Mouse (Mus musculus) intestine, postnatal 0 days (tissue): ENCODE measurements around the gene Lamtor4. TPM values are rescaled to one million over a fixed set of nuclear protein-coding genes. Genes with fewer than 3 reads are reported as not detected.

Source experiments
- ATAC-seq: fragments of 200-750 bp; cut with Nextera tagmentation; 2 replicates; pipeline ENCODE4 v1.8.0; 2017; ENCODE audit warnings: mild to moderate bottlenecking, moderate TSS enrichment, moderate library complexity
- H3K27ac ChIP-seq: fragments of 300-500 bp; sonication (generic); 2 replicates; pipeline ENCODE4 v1.5.1; 2014; ENCODE audit warnings: mild to moderate bottlenecking, low read depth, low read length, moderate library complexity
- H3K27me3 ChIP-seq: fragments of 300-500 bp; sonication (generic); replicated peaks from 2 replicates; pipeline ENCODE4 v1.6.1; 2014; ENCODE audit warnings: low read length, mixed read lengths; ENCODE audit not compliant: control insufficient read depth, insufficient read depth
- H3K36me3 ChIP-seq: fragments of 300-500 bp; sonication (generic); 2 replicates; pipeline ENCODE4 v1.6.1; 2014; ENCODE audit warnings: mild to moderate bottlenecking, moderate library complexity; ENCODE audit not compliant: control insufficient read depth, insufficient read depth
- H3K4me1 ChIP-seq: fragments of 300-500 bp; sonication (generic); replicated peaks from 2 replicates; pipeline ENCODE4 v1.6.1; 2014; ENCODE audit warnings: antibody characterized with exemption, low read length, mixed read lengths; ENCODE audit not compliant: control insufficient read depth, insufficient read depth
- H3K4me2 ChIP-seq: fragments of 300-500 bp; sonication (generic); replicated peaks from 2 replicates; pipeline ENCODE4 v1.6.1; 2014; ENCODE audit warnings: low read depth, mild to moderate bottlenecking, moderate library complexity
- H3K4me3 ChIP-seq: fragments of 300-500 bp; sonication (generic); 2 replicates; pipeline ENCODE4 v1.5.1; 2014; ENCODE audit warnings: low read depth, low read length
- H3K9ac ChIP-seq: fragments of 300-500 bp; sonication (generic); 2 replicates; pipeline ENCODE4 v1.6.1; 2014; ENCODE audit warnings: mild to moderate bottlenecking, low read depth, low read length
- H3K9me3 ChIP-seq: fragments of 300-500 bp; sonication (generic); 2 replicates; pipeline ENCODE4 v1.6.1; 2016; ENCODE audit warnings: mixed run types; ENCODE audit not compliant: control insufficient read depth
- CTCF ChIP-seq: sonication (generic); IDR thresholded peaks from 2 replicates; pipeline ENCODE4 v1.5.1; 2016; ENCODE audit warnings: low read depth, mild to moderate bottlenecking, control low read depth, antibody characterized with exemption, moderate library complexity
- WGBS: fragments of 180-500 bp; shearing (Covaris S2); extraction: QIAGEN DNeasy Blood & Tissue Kit; methylation state at CpG from one replicate; pipeline ENCODE4 v1.1.7; 2014; 5-methylcytosine and 5-hydroxymethylcytosine counted together
- polyA plus RNA-seq: library from polyadenylated mRNA; unstranded; fragments of >200 nt; fragmentation: Nextera tagmentation; extraction: Ambion mirVana; gene quantifications from 2 replicates; pipeline ENCODE4 v1.2.1, GENCODE M21; 2015

The Lamtor4 gene
- polyA plus RNA-seq, 1 experiment from 2014 or later, result 124 TPM

DNA sequence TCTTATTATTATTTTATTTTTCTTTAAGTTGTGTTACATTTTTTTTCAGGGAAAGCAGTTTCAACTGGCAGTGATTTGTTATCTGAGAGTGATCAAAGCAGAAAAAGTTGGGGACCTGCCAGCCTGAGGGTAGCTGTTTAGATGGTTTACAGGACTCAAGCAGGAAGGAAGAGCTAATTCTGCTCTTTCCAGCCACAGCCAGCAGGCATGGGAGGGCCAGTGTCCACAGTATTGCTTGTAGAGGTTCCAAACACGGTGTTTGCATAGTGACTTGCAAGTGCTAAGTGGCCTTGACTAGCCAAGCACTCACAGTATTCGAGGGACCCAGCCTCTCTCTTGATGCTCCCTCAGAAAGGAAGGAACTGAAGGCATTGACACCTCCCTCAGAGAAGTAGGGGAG lies 13.8 kb upstream of the Lamtor4 start:
- Histone ChIP-seq H3K36me3 (no peaks in the 10 kb centered on the region), H3K4me3 (no peak overlapping the region), H3K9me3 (no peaks in the 10 kb centered on the region), H3K27ac (no peak overlapping the region), H3K4me1 (no peaks in the 10 kb centered on the region), H3K9ac (no peak overlapping the region), H3K27me3 (no peaks in the 10 kb centered on the region), H3K4me2 (no peak overlapping the region)
- ATAC-seq, result no peak
- 15% methylated on average over 2 of the region's 2 CpGs for WGBS
- no peak for TF ChIP-seq CTCF

DNA sequence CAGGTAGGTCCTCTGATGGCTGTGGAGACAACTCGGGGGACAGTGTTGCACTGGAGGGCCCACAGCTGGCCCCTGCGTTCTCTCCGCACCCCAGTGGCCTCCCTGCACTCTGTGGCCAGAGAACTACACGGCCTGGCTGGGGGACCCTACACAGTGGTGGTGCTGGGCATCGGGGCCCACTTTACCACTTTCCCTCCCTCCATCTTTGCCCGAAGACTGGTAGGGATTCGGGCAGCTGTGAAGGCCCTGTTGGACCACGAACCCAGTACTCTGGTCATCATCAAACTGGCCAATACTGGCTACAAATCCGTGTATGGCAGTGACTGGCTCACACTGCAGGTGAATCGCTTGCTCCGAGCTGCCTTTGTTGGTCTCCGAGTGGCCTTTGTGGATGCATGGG lies 4.1 kb upstream of the Lamtor4 start:
- Histone ChIP-seq H3K4me2 (no peak overlapping the region), H3K9ac (no peak overlapping the region), H3K4me1 (0 out of 2 replicates have a peak, but pooled peaks cover under 1% of the 10 kb centered on the region), H3K36me3 (no peaks in the 10 kb centered on the region), H3K27ac (no peak overlapping the region), H3K27me3 (no peaks in the 10 kb centered on the region), H3K9me3 (no peaks in the 10 kb centered on the region), H3K4me3 (no peak overlapping the region)
- 86% methylated on average over 12 of the region's 12 CpGs for WGBS
- no peak for ATAC-seq
- TF ChIP-seq CTCF, result no peak

DNA sequence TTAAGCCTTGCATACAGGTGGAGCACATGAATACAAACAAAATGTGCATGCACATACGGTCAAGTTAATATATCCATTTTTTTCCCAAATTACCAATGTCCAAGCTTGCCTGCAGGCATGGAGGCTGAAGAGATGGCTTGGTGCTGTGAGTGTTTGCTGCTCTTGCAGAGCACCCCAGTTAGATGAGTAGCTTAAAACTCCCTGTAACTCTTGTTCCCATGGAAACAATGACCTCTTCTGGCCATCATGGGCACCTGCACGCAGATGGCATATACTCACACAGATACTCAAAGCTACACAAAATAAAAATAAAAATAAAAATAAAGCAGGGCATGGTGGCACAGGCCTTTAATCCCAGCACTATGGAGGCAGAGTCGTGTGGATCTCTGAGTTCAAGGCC lies 2.2 kb upstream of the Lamtor4 start:
- no peak overlapping the region for H3K4me3 ChIP-seq
- TF ChIP-seq CTCF, result no peak
- no peak overlapping the region for H3K9ac ChIP-seq
- H3K9me3 ChIP-seq, result no peaks in the 10 kb centered on the region
- H3K36me3 ChIP-seq, result no peaks in the 10 kb centered on the region; the same call in 1 of the 2 replicates
- WGBS, result 96% methylated on average over 3 of the region's 3 CpGs
- H3K27me3 ChIP-seq, result no peaks in the 10 kb centered on the region
- no peak overlapping the region for H3K4me2 ChIP-seq
- ATAC-seq, result no peak
- no peak overlapping the region for H3K27ac ChIP-seq
- H3K4me1 ChIP-seq, result 0 out of 2 replicates have a peak, but pooled peaks cover 5% of the 10 kb centered on the region

DNA sequence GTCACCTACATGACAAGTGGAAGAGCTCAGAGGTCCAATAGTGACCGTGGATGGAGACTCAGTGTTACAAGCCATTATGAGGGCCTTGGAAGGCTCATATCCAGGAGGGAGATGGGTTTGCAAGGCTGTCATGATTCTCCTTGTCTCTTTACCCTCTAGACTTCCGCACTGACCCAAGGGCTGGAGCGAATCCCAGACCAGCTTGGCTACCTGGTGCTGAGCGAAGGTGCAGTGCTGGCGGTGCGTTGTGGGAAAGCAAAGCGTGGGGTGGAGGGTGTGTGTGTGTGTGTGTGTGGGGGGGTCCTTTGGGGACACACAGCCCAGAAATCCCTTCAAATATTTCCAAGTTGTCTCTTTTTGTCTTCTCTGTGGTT lies 799 bp downstream of the Lamtor4 start:
- H3K27ac ChIP-seq, result peak overlapping the region; percentile 54
- H3K9me3 ChIP-seq, result no peaks in the 10 kb centered on the region
- peaks cover 22% of the 10 kb centered on the region for H3K36me3 ChIP-seq
- H3K27me3 ChIP-seq, result no peaks in the 10 kb centered on the region
- 7% methylated on average over 7 of the region's 7 CpGs for WGBS
- ATAC-seq, result 0 out of 2 replicates have a peak, but pooled peaks have one; percentile 9
- H3K4me1 ChIP-seq, result 0 out of 2 replicates have a peak, but pooled peaks cover 5% of the 10 kb centered on the region
- H3K9ac ChIP-seq, result peak overlapping the region; percentile 66
- TF ChIP-seq CTCF, result no peak
- peak overlapping the region; percentile 61 for H3K4me3 ChIP-seq
- H3K4me2 ChIP-seq, result peak overlapping the region; percentile 89

DNA sequence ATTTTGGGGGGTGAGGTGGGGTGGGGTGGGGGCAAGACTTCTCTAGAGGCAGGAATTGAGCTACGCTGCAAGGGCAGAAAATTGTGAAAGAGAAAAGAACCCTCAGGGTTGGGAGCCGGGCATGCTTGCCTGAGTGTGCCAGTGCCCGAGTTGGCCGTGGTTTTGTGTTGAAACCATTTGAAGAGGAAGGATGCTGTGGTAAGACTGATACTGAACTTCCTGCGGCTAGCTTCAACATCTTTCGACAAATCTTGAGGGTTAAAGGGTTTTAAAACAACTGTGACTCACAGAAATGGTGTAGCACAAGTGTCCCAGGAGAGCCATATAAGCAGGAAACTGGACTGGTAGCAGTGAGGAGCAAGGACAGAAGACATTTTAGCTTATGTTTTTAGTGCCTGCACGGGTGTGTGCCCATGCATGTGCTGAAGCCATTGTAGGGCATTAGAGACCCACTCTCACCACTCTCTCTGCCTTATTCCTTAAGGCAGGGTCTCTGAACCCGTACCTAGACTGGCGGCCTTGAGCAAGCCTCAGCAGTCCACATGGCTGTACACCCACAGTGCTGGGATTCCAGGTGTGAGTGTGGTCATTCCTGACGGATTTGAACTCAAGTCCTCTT lies 1.8 kb downstream of the Lamtor4 start:
- H3K4me2 ChIP-seq, result no peak overlapping the region
- H3K9ac ChIP-seq, result no peak overlapping the region
- 81% methylated on average over 10 of the region's 10 CpGs for WGBS
- no peak overlapping the region for H3K27ac ChIP-seq
- no peaks in the 10 kb centered on the region for H3K27me3 ChIP-seq
- H3K9me3 ChIP-seq, result no peaks in the 10 kb centered on the region
- 0 out of 2 replicates have a peak, but pooled peaks cover 5% of the 10 kb centered on the region for H3K4me1 ChIP-seq
- ATAC-seq, result no peak
- H3K4me3 ChIP-seq, result no peak overlapping the region
- no peak for TF ChIP-seq CTCF
- peaks cover 31% of the 10 kb centered on the region for H3K36me3 ChIP-seq

DNA sequence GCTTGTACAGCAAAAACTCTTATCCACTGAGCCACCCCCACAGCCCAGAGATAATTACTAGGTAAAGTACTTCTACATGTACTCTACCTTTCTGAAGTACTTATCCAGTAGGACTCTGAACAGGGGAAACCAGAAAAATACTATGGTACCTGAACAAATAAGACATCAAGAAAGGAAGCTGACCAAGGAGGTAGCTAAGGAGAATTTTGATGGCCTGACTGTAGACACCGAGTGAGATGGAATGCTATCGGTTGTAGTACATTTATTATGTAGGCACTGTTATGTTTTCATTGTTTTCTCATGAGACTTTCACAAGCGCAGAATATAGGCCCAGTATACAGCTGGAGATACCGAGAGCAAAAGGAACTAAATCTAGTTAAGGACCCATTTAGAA lies 2.3 kb downstream of the Lamtor4 start:
- Histone ChIP-seq H3K4me3 (no peak overlapping the region), H3K27me3 (no peaks in the 10 kb centered on the region), H3K9ac (no peak overlapping the region), H3K36me3 (peaks cover 32% of the 10 kb centered on the region), H3K27ac (no peak overlapping the region), H3K4me2 (no peak overlapping the region), H3K9me3 (no peaks in the 10 kb centered on the region), H3K4me1 (0 out of 2 replicates have a peak, but pooled peaks cover 5% of the 10 kb centered on the region)
- WGBS, result 91% methylated on average over 4 of the region's 4 CpGs
- no peak for TF ChIP-seq CTCF
- no peak for ATAC-seq
